Mouse (Mus musculus): ENCODE data around the gene Sec11a.

- TF ChIP-seq CTCF (IDR thresholded peaks at IDR 0.05): no peak
- TF ChIP-seq EP300 (IDR thresholded peaks at IDR 0.05; ENCODE audit: insufficient read depth, low read depth, low read length): no peak
Observed at GRCm38 (mm10) chr7:80987805-80988625, 40.4 kb upstream of the Sec11a start.

Measured in heart, adult 2 months (tissue).